Mouse (Mus musculus): ENCODE results near the gene Sh3bp1. TPM values are rescaled to one million over a fixed set of nuclear protein-coding genes. Genes with fewer than 3 reads are reported as not detected.
"Not testable (repeated sequence)": the region's sequence is repeated elsewhere in the genome, so short reads cannot be mapped to it uniquely, and the experiment has no call there.

Sh3bp1 gene
- total RNA-seq, 2 experiments from 2014 or later = 2.0 to 2.1 TPM

GRCm38 (mm10) chr15:78876991-78877809, 22.4 kb upstream of the Sh3bp1 start, which contains the start of gene Gga1:
TSS of gene Gga1 (plus strand) at chr15:78877190.
- intact Hi-C loops (cut with DNase I) = no loop called here
- peak; percentile 86 to 95 for DNase-seq

- intact Hi-C loops (cut with DNase I) = no loop called here
Measured at GRCm38 (mm10) chr15:78877810-78878390, 21.7 kb upstream of the Sh3bp1 start.

GRCm38 (mm10) chr15:78878792-78879516, 20.6 kb upstream of the Sh3bp1 start:
- intact Hi-C loops (cut with DNase I); DNase-seq: not testable (repeated sequence)

More at GRCm38 (mm10) chr15:78877810-78878390, 21.7 kb upstream of the Sh3bp1 start:
- peak in 1 of 2 experiments; percentile 44 for DNase-seq

GRCm38 (mm10) chr15:78880432-78880831, 19.1 kb upstream of the Sh3bp1 start:
- no peak for DNase-seq
- intact Hi-C loops (cut with DNase I) = no loop called here

GRCm38 (mm10) chr15:78881828-78882227, 17.7 kb upstream of the Sh3bp1 start:
- no peak for DNase-seq
- intact Hi-C loops (cut with DNase I) = no loop called here

GRCm38 (mm10) chr15:78889401-78889853, 10.1 kb upstream of the Sh3bp1 start:
- no peak for DNase-seq
- intact Hi-C loops (cut with DNase I) = no loop called here

GRCm38 (mm10) chr15:78892440-78892839, 7.1 kb upstream of the Sh3bp1 start:
- DNase-seq = no peak
- intact Hi-C loops (cut with DNase I) = no loop called here

GRCm38 (mm10) chr15:78894726-78895125, 4.8 kb upstream of the Sh3bp1 start:
- DNase-seq = no peak
- intact Hi-C loops (cut with DNase I) = no loop called here

GRCm38 (mm10) chr15:78895741-78896140, 3.8 kb upstream of the Sh3bp1 start:
- DNase-seq = no peak
- intact Hi-C loops (cut with DNase I) = no loop called here

GRCm38 (mm10) chr15:78896149-78896548, 3.4 kb upstream of the Sh3bp1 start:
- DNase-seq = no peak
- intact Hi-C loops (cut with DNase I) = no loop called here

GRCm38 (mm10) chr15:78897488-78897887, 2.1 kb upstream of the Sh3bp1 start:
- intact Hi-C loops (cut with DNase I) = no loop called here
- DNase-seq = no peak

- intact Hi-C loops (cut with DNase I) = no loop called here
- DNase-seq = no peak
Measured at GRCm38 (mm10) chr15:78898507-78899001, 1.0 kb upstream of the Sh3bp1 start.

GRCm38 (mm10) chr15:78899409-78899739, 194 bp upstream of the Sh3bp1 start, which contains the start of gene Gm49510:
TSS of gene Gm49510 (plus strand) at chr15:78899667.
- DNase-seq = peak in 1 of 2 experiments; percentile 54
- intact Hi-C loops (cut with DNase I) = no loop called here

- intact Hi-C loops (cut with DNase I) = loop anchor here (5.0 kb wide), 1 partner anchor 41 kb away; no protein-coding TSS in a partner anchor
- DNase-seq = no peak
Measured at GRCm38 (mm10) chr15:78900585-78901421, 1.2 kb downstream of the Sh3bp1 start.

GRCm38 (mm10) chr15:78901422-78901789, 1.8 kb downstream of the Sh3bp1 start:
- intact Hi-C loops (cut with DNase I) = loop anchor here (5.0 kb wide), 1 partner anchor 41 kb away; no protein-coding TSS in a partner anchor
- no peak for DNase-seq

- intact Hi-C loops (cut with DNase I) = loop anchor here (5.0 kb wide), 1 partner anchor 39 kb away; no protein-coding TSS in a partner anchor
- peak; percentile 56 to 76 for DNase-seq
Measured at GRCm38 (mm10) chr15:78903243-78903642, 3.7 kb downstream of the Sh3bp1 start.

GRCm38 (mm10) chr15:78908399-78908798, 8.8 kb downstream of the Sh3bp1 start:
- no peak for DNase-seq
- intact Hi-C loops (cut with DNase I) = no loop called here

- no peak for DNase-seq
- intact Hi-C loops (cut with DNase I) = no loop called here
Measured at GRCm38 (mm10) chr15:78908982-78909381, 9.4 kb downstream of the Sh3bp1 start.

GRCm38 (mm10) chr15:78912040-78912439, 12.5 kb downstream of the Sh3bp1 start:
- intact Hi-C loops (cut with DNase I) = no loop called here
- no peak for DNase-seq

GRCm38 (mm10) chr15:78913632-78914090, 14.1 kb downstream of the Sh3bp1 start, which contains the start of gene Pdxp:
TSS of gene Pdxp (plus strand) at chr15:78913919.
- peak; percentile 84 to 92 for DNase-seq
- intact Hi-C loops (cut with DNase I) = no loop called here

Measured in gastrocnemius, postnatal 36 days (tissue).